Mouse (Mus musculus) layer of hippocampus, postnatal 14 days (tissue): ENCODE measurements around the gene Rap1gap. TPM values are rescaled to one million over a fixed set of nuclear protein-coding genes. Genes with fewer than 3 reads are reported as not detected.

Experiments
- DNase-seq, 2 experiments: peaks; one replicate each; pipeline ENCODE4 v3.0.0; 2021 to 2022; ENCODE audit warnings: low spot score in 2 of 2, mixed read lengths in 1 of 2
- total RNA-seq, 2 experiments: library from RNA; stranded (reverse); gene quantifications; 2 replicates each; pipeline ENCODE4 v1.2.3; 2021

The Rap1gap gene
- total RNA-seq, 2 experiments from 2014 or later, result 242 to 257 TPM

GRCm38 (mm10) chr4:137739151-137739923, 74.8 kb downstream of the Rap1gap start:
- peak in 1 of 2 experiments; percentile 54 for DNase-seq

- DNase-seq, result no peak
Measured at GRCm38 (mm10) chr4:137740350-137740749, 75.8 kb downstream of the Rap1gap start.

DNA sequence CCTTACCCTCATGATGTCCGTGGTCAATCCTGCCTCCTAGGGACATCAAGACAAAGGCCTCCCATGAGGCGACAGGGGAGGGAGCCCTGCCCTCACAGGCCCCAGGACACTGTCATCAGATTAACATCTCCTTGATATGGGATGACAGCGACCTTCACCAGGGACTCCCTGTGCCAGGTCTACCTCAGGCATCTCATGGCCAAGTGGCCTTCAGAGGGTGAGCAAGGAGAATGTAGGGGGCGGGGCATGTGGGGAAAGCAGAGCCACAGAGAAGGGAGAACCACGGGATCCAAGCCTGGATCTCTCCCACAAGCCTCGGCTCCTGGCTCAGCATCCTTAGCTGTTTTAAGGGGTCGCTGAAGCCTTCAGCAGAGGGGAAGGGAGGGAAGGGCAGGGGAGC, 79.3 kb downstream of the Rap1gap start:
- no peak for DNase-seq

DNA sequence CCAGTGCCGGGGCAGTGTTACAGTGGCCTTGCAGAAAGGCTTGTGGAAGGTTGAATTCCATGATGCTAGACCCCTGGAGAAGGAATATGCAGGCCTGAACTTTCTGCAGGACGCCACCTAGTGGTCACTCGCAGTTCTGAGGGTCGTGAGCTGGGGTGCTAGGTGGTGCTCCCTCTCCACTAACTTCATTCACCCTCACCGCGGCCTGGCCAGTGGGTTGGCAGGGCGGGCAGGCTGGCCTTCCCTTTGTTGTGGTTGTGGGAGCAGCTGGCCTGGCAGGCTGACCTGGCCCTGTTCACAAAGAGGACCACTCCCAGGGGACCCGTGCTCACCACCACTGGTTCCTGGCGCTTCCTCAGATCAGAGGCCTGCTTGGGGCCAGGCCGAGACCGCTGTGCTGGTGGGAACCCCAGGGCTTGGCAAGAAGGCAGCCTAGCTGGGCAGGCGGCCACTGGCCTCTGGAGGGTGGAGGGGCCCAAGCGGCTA, 80.0 kb downstream of the Rap1gap start:
- peak in 1 of 2 experiments; percentile 60 for DNase-seq

- no peak for DNase-seq
Measured at GRCm38 (mm10) chr4:137747091-137747490, 82.6 kb downstream of the Rap1gap start.

- DNase-seq, result no peak
Measured at GRCm38 (mm10) chr4:137747590-137747989, 83.1 kb downstream of the Rap1gap start.

DNA sequence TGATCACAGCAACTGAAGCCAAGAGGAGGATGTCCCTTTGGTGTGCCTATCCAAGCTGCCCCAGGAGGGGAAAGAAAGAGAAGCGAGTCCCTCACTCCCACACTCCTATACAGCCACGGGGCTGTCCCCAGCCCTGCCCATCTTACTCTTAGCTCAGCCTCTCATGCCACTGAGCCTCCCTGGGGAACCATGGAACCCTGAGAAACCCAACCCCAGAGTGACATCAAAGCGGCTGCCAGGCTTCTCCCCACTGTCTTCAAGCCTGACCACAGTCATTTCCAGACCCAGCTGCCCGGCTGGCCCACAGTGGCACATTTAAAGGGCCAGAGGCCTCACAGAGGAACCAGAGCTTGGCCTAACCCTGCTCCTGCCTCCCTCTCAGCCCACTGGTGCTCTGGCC, 84.2 kb downstream of the Rap1gap start:
- no peak for DNase-seq

DNA sequence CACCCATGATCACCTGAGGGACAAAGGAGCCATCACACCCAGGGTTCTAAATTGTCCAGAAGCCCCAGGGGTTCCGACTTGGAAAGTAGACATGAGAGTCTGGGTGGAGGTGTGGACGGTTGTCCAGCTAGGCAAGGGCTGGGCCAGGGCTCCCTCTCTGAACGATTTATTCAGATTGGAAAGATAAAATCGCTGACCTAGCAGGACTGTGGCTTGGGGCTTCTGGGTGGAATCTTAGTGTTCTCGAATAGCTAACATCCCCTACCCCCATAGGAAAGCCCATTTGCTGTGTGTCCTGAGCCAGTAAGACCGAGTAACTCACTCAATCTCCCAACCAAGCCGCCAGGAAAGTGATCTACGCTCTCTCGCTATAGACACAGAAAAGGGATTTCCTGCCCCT, 85.2 kb downstream of the Rap1gap start:
- DNase-seq, result no peak

DNA sequence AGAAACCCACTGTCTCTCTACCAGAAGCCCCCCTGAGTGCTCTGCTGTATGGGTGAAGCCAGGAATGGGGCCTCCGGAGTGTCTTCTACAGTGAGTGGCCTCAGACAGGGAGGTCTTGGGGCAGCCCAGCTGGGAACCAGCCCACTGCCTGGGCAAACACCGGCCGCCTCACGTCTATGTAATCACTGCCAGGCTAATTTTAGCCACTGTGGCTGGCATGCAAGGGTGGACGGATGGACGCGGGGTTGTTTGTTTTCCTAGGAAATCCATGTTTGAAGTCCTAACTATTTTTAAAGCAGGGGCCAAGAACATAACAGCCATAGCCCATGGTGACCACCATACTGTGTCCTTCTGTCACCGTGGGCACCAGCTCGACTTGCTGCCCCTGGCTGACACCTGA, 85.6 kb downstream of the Rap1gap start:
- no peak for DNase-seq

GRCm38 (mm10) chr4:137751310-137751709, 86.8 kb downstream of the Rap1gap start:
- no peak for DNase-seq

DNA sequence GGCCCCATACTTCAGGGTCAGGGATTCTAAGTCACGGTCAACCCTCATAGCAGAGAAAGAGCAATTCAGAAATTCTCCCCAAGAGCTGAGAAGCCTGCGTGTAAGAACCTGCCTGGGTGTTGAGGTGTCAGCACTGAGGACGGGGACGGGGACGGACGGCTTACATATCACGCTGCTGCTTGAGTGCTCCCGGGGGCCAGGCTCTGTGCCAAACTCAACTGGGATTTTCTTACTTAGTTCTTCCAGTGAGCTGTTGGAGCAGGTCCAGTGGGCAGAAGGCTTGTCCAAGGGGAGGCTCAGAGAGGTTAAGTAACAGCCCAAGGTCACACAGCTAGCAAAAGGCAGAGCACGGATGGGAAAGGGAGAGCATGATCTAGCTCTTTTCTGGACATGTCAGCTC, 87.2 kb downstream of the Rap1gap start:
- no peak for DNase-seq

- DNase-seq, result no peak
Measured at GRCm38 (mm10) chr4:137752471-137752870, 87.9 kb downstream of the Rap1gap start.

- DNase-seq, result no peak
Measured at GRCm38 (mm10) chr4:137753199-137753598, 88.7 kb downstream of the Rap1gap start.

DNA sequence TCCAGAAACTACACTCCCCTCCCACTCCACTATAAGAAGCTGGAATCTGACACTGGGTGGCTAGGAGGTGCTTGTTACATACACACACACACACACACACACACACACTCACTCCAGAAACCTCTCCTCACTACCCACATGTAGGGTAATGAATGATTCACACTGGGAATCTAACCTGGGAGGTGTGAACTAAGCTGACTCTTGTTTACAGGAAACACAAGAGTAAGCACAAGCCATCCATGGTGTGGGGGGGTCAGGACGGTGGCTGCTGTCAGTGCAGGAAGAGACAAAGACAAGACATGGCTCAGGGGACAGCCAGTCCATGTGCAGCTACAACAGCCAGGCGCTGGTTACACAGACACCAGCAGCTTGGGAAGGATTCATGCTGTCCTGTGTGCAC, 89.9 kb downstream of the Rap1gap start:
- DNase-seq, result no peak

- no peak for DNase-seq
Measured at GRCm38 (mm10) chr4:137762886-137763285, 98.4 kb downstream of the Rap1gap start.

DNA sequence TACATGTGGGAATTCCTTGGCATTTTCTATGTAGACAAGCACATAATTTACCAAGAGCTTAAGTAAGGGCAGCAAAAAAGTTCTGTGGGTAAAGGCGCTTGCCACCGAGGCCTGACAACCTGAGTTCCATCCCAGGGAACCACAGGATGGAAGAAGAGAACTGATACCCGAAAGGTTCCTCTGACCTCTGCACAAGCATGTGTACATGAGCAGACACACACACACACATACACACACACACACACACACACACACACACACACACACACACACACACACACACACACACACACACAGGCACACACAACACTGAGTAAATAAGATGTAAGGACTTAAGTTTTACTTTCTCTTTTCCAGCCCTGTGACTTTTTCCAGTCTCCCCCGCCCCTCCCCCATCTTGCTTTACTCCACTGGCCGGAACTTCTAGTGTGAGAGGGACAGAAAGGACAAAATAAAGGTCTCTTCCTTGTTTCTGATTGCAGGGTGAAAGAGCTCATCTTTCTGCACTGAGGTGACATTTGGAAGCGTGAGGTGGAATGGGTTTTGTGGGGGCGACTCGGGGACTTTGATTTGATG, 99.5 kb downstream of the Rap1gap start:
- no peak for DNase-seq

- DNase-seq, result peak in 1 of 2 experiments; percentile 26
Measured at GRCm38 (mm10) chr4:137764621-137765020, 100.1 kb downstream of the Rap1gap start.

GRCm38 (mm10) chr4:137765554-137765971, 101.0 kb downstream of the Rap1gap start:
- DNase-seq, result peak; percentile 60 to 77

DNA sequence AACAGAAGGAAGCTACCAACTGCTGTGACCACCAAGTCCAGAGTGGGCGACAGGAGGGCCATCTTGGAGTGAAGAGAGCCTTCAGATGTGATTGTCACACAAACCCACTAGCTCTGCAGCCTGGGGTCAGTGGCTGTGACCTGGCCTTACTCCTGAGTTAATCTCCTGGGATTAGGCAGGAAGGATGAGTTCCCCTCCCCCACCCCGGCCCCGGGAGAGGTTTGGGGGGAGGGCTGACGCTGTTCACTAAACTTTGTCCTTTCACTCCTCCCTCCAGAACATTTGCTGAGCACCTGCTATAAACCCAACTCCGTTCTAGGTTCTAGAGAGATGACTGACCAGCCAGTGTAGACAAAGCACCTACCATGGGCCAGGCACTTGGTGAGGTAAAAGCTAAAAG, 101.8 kb downstream of the Rap1gap start:
- DNase-seq, result no peak

GRCm38 (mm10) chr4:137768381-137768780, 103.9 kb downstream of the Rap1gap start:
- no peak for DNase-seq

- no peak for DNase-seq
Measured at GRCm38 (mm10) chr4:137768831-137769230, 104.3 kb downstream of the Rap1gap start.

DNA sequence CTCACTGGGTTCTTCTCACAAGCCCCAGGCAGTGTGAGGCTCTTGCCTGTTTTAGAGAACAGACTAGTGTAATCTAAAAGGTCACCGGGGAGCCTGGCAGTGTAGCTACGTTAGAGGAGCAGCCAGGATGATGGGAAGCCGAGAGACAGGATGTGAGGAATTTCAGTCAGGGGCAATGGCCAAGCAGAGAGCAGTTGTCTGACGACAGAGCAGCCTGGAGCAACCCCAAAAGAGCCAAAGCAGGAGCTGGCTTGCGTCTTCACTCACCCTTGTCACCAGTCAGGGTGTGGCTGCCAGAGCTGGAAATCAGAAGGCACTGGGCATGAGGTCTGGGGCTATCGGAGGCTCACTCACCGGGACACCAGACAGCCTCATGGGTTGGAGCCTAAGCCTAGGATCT, 105.1 kb downstream of the Rap1gap start:
- DNase-seq, result no peak
